Mouse (Mus musculus) CH12.LX (cell line): Measurements from ENCODE around the gene Maml1. TPM values are rescaled to one million over a fixed set of nuclear protein-coding genes. Genes with fewer than 3 reads are reported as not detected.

Experiments
- DNase-seq: peaks from one replicate; pipeline ENCODE4 v3.0.0-alpha.2; 2013; ENCODE audit errors: extremely low read depth
- H3K27ac ChIP-seq: 2 replicates; pipeline ENCODE4 v1.5.1; 2012; ENCODE audit warnings: low read depth, mild to moderate bottlenecking, control low read depth, moderate library complexity; ENCODE audit not compliant: insufficient read depth
- H3K27me3 ChIP-seq: replicated peaks from 2 replicates; pipeline ENCODE3; 2012; ENCODE audit warnings: inconsistent platforms
- H3K36me3 ChIP-seq, 2 experiments: replicated peaks in 1 of 2; 2 replicates each; pipeline versions ENCODE3 to v1.6.1; 2012; ENCODE audit warnings: inconsistent platforms in 1 of 2, low read length in 1 of 2, mild to moderate bottlenecking in 1 of 2, mixed read lengths in 1 of 2, moderate library complexity in 1 of 2; ENCODE audit not compliant: control insufficient read depth in 1 of 2, insufficient read depth in 1 of 2
- H3K4me1 ChIP-seq, 2 experiments: 2 replicates each; pipeline ENCODE4 v1.6.1; 2012; ENCODE audit warnings: inconsistent platforms in 1 of 2, moderate library complexity in 1 of 2; ENCODE audit not compliant: insufficient read depth in 2 of 2, control insufficient read depth in 1 of 2
- H3K4me2 ChIP-seq: 2 replicates; pipeline ENCODE4 v1.6.1; 2012; ENCODE audit warnings: low read depth, mild to moderate bottlenecking, control low read depth; ENCODE audit not compliant: poor library complexity, insufficient read depth, severe bottlenecking
- H3K4me3 ChIP-seq, 3 experiments: fragments of 150-350 bp in 1 of 3; sonication (generic) in 1 of 3; replicated peaks in 1 of 3; 2 replicates each; pipeline versions ENCODE3 to v1.5.1; 2011 to 2012; ENCODE audit warnings: low read depth in 2 of 3, low read length in 2 of 3, mild to moderate bottlenecking in 2 of 3, moderate library complexity in 2 of 3, control low read depth in 1 of 3, improper control_type of control experiment in 1 of 3, inconsistent platforms in 1 of 3, mixed read lengths in 1 of 3; ENCODE audit not compliant: poor library complexity in 1 of 3
- H3K79me2 ChIP-seq: replicated peaks from 2 replicates; pipeline ENCODE4 v1.6.1; 2012; ENCODE audit warnings: mild to moderate bottlenecking, moderate library complexity; ENCODE audit not compliant: control insufficient read depth, poor library complexity, insufficient read depth, severe bottlenecking; ENCODE audit errors: extremely low read depth
- H3K9ac ChIP-seq: 2 replicates; pipeline ENCODE4 v1.6.1; 2012; ENCODE audit warnings: low read depth, mild to moderate bottlenecking, control low read depth, moderate library complexity; ENCODE audit not compliant: insufficient read depth
- H3K9me3 ChIP-seq: replicated peaks from 2 replicates; pipeline ENCODE3; 2012; ENCODE audit warnings: low read length, inconsistent platforms, mixed read lengths
- BHLHE40 ChIP-seq: IDR thresholded peaks from 2 replicates; pipeline ENCODE4 v1.6.1; 2011; ENCODE audit warnings: mild to moderate bottlenecking, low read depth, low read length, improper control_type of control experiment
- CTCF ChIP-seq, 2 experiments: IDR thresholded peaks in 1 of 2; conservative IDR thresholded peaks in 1 of 2; 2 replicates each; pipeline ENCODE4 v1.5.1; 2011 to 2012; ENCODE audit warnings: low read depth in 2 of 2, low read length in 2 of 2, improper control_type of control experiment in 1 of 2, inconsistent platforms in 1 of 2, mild to moderate bottlenecking in 1 of 2, moderate library complexity in 1 of 2
- E2F4 ChIP-seq: IDR thresholded peaks from 2 replicates; pipeline ENCODE4 v1.6.1; 2011; ENCODE audit warnings: low read depth, low read length, improper control_type of control experiment; ENCODE audit not compliant: insufficient replicate concordance
- ELF1 ChIP-seq: IDR thresholded peaks from 2 replicates; pipeline ENCODE4 v1.6.1; 2014; ENCODE audit warnings: low read depth, mild to moderate bottlenecking, inconsistent platforms, low read length, improper control_type of control experiment
- JUN ChIP-seq: IDR thresholded peaks from 2 replicates; pipeline ENCODE4 v1.6.1; 2011; ENCODE audit warnings: low read depth, mild to moderate bottlenecking, low read length, improper control_type of control experiment, moderate library complexity; ENCODE audit not compliant: insufficient read depth
- JUND ChIP-seq: conservative IDR thresholded peaks from 2 replicates; pipeline ENCODE4 v1.6.1; 2011; ENCODE audit warnings: low read depth, low read length, improper control_type of control experiment
- KAT2A ChIP-seq: IDR thresholded peaks from 2 replicates; pipeline ENCODE4 v1.6.1; 2012; ENCODE audit warnings: low read length, improper control_type of control experiment, inconsistent platforms; ENCODE audit not compliant: insufficient replicate concordance
- MAX ChIP-seq: IDR thresholded peaks from 2 replicates; pipeline ENCODE4 v1.6.1; 2011; ENCODE audit warnings: low read length, improper control_type of control experiment
- MXI1 ChIP-seq: IDR thresholded peaks from 2 replicates; pipeline ENCODE4 v1.6.1; 2011; ENCODE audit warnings: mild to moderate bottlenecking, low read depth, low read length, improper control_type of control experiment
- MYC ChIP-seq: IDR thresholded peaks from 2 replicates; pipeline ENCODE4 v1.6.1; 2011; ENCODE audit warnings: low read depth, mild to moderate bottlenecking, improper control_type of control experiment, low read length
- NELFE ChIP-seq: IDR thresholded peaks from 2 replicates; pipeline ENCODE4 v1.6.1; 2011; ENCODE audit warnings: low read depth, low read length, improper control_type of control experiment
- NRF1 ChIP-seq: IDR thresholded peaks from 2 replicates; pipeline ENCODE4 v1.6.1; 2014; ENCODE audit warnings: low read depth, mild to moderate bottlenecking, inconsistent platforms, low read length, improper control_type of control experiment, moderate library complexity
- POLR2AphosphoS2 ChIP-seq: IDR thresholded peaks from 2 replicates; pipeline ENCODE4 v1.6.1; 2011; ENCODE audit warnings: low read depth, low read length, improper control_type of control experiment
- RAD21 ChIP-seq: IDR thresholded peaks from 2 replicates; pipeline ENCODE4 v1.6.1; 2011; ENCODE audit warnings: low read depth, mild to moderate bottlenecking, low read length, improper control_type of control experiment, moderate library complexity
- SMC3 ChIP-seq: IDR thresholded peaks from 2 replicates; pipeline ENCODE4 v1.6.1; 2011; ENCODE audit warnings: low read depth, low read length, improper control_type of control experiment
- UBTF ChIP-seq: IDR thresholded peaks from 2 replicates; pipeline ENCODE4 v1.6.1; 2012; ENCODE audit warnings: low read depth, mild to moderate bottlenecking, inconsistent platforms, low read length, improper control_type of control experiment, moderate library complexity
- USF1 ChIP-seq: IDR thresholded peaks from 2 replicates; pipeline ENCODE4 v1.6.1; 2014; ENCODE audit warnings: low read depth, mild to moderate bottlenecking, inconsistent platforms, low read length, improper control_type of control experiment
- dilution Hi-C: fragments of 300-500 bp; cut with MboI; formaldehyde crosslinking; loops from 2 replicates; pipeline ENCODE4 v1.14.3; 2020; ENCODE audit warnings: low sequenced_read_pairs; ENCODE audit not compliant: extremely low pct_unique_long_range_greater_than_20kb, extremely low pct_ligation_motif_present
- in situ Hi-C: fragments of 300-500 bp; cut with MboI; formaldehyde crosslinking; loops from 3 replicates; pipeline ENCODE4 v1.14.3; 2019; ENCODE audit warnings: low sequenced_read_pairs, low pct_ligation_motif_present, low pct_unique_long_range_greater_than_20kb, mixed read lengths
- polyA plus RNA-seq: library from polyadenylated mRNA; unstranded; fragments of >175 nt; gene quantifications from 2 replicates; pipeline ENCODE4 v1.2.1, GENCODE M21; 2012; ENCODE audit warnings: low read depth; ENCODE audit not compliant: insufficient read length
- total RNA-seq, 2 experiments: library from RNA; depleted of rRNA; stranded (reverse); fragments of 300-350 nt in 1 of 2; fragments of >200 nt in 1 of 2; gene quantifications; 2 replicates each; pipeline ENCODE4 v1.2.3; 2012 to 2014

Maml1 gene
- total and polyA plus RNA-seq, 3 experiments = 2.2 to 9.7 (median 5.4) TPM

- no peak overlapping the region for H3K9ac ChIP-seq
- no peaks in the 10 kb centered on the region for H3K79me2 ChIP-seq
- no peak overlapping the region for H3K4me2 ChIP-seq
- TF ChIP-seq USF1 (no peak), MXI1 (no peak), MAX (no peak), CTCF (conservative IDR thresholded peaks at IDR 0.05 in 1 of 2, IDR thresholded peaks at IDR 0.05 in 1 of 2; ENCODE audit: low read depth in 2 of 2, low read length in 2 of 2) (no peak), RAD21 (no peak), NELFE (no peak), NRF1 (no peak), ELF1 (no peak)
- DNase-seq = no peak
- H3K9me3 ChIP-seq = no peaks in the 10 kb centered on the region
- peaks cover 0 to 8% of the 10 kb centered on the region in 2 experiments for H3K36me3 ChIP-seq
- no peaks in the 10 kb centered on the region for H3K27me3 ChIP-seq
- H3K27ac ChIP-seq = no peak overlapping the region
- dilution Hi-C loops = no loop called here
- H3K4me3 ChIP-seq = no peak overlapping the region
- peaks cover 14 to 31% of the 10 kb centered on the region in 2 experiments for H3K4me1 ChIP-seq
- in situ Hi-C loops = no loop called here
These were observed 51.7 kb downstream of the Maml1 start for GRCm38 (mm10) chr11:50240235-50240911.

DNA sequence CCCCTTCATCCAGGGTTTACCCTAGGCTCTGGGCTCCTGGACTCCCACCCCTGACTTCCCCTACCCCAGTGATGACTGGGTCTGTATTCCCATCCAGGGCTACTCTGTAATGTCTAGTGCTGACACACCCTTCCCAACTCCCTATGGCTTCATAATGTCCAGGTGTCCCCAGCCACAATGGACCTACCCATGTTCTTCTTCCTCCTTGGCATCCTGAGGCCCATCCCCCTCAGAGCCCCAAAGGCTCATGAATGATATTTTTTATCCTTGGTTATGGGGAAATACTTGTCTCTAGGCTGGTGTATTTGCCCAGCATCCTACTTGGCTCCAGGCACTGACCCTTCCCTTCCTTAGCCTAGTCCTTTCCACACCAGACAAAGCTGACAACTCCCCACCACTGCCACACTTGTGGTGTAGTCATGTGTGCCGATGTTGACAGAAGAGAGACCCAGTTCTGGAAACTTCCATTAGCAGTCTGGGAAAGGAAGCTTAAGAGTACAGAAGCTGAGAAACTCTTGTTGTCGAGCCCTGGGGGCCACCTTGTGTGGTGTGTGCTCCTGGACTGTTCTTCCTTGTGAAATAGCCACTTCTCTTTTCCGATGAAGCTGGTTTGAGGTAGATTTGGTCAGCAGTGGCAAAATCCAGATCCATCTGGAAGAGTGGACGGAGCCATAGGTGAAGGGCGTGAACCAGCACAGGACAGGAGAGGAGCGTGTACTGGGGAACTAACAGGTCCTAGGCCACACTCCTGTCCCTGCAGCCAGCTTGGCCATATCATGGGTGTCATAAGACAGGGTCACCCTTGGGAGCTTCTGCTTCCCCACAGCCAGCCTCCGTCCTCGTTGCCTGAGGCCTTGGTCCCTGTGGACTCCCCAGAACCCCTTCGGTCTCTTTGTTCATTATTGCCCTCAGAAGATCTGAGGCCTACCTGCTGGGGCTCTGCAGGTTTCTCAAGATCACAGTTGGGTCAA, 53.0 kb downstream of the Maml1 start:
- no peak overlapping the region for H3K4me2 ChIP-seq

More for the DNA sequence above, 53.0 kb downstream of the Maml1 start:
- no peaks in the 10 kb centered on the region for H3K27me3 ChIP-seq
- H3K36me3 ChIP-seq = peaks cover 10 to 21% of the 10 kb centered on the region in 2 experiments
- H3K79me2 ChIP-seq = no peaks in the 10 kb centered on the region
- no peaks in the 10 kb centered on the region for H3K9me3 ChIP-seq
- H3K4me3 ChIP-seq = no peak overlapping the region
- DNase-seq = no peak
- in situ Hi-C loops = no loop called here
- peaks cover 14 to 31% of the 10 kb centered on the region in 2 experiments for H3K4me1 ChIP-seq
- no peak for TF ChIP-seq JUND
- no peak for TF ChIP-seq SMC3
- no peak for TF ChIP-seq MXI1
- TF ChIP-seq E2F4 = no peak
- no peak for TF ChIP-seq JUN
- TF ChIP-seq KAT2A = no peak
- TF ChIP-seq UBTF = no peak
- no peak for TF ChIP-seq USF1
- TF ChIP-seq BHLHE40 = no peak
- no peak for TF ChIP-seq POLR2AphosphoS2
- TF ChIP-seq MYC = no peak
- H3K27ac ChIP-seq = no peak overlapping the region
- H3K9ac ChIP-seq = no peak overlapping the region
- dilution Hi-C loops = no loop called here
